Mouse (Mus musculus): ENCODE measurements at regions not wholly inside any gene's neighbourhood (a gene's known extent, or its start where the extent isn't known, plus 50 kb on each side); places are given as distances from the start of the nearest gene placed in this dataset.

- DNase-seq (ENCODE audit: low spot score): no peak
Observed at GRCm38 (mm10) chr4:131591456-131591855, 246.6 kb downstream of the Ptpru start.

GRCm38 (mm10) chr4:131597996-131598395 is 240.1 kb downstream of the Ptpru start:
- DNase-seq (ENCODE audit: low spot score): no peak

DNA sequence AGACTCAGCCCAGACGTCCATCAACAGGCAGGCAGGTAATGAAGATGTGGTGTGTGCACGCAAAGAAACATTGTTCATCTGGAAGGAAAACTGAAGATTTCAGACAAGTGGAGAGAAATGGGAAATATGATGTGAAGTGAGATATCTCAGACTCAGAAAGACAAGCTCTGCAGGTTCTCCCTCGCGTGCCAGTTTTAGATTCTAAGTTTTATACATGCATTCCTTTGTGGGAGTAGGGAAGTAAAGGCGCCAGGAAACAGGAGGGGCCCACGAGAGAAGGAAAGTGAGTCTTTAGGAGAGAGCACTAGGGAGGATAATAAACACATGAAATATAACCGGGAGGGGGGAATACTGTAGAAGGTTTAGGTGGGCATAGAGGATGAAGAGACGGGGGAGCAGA is 223.7 kb downstream of the Ptpru start:
- no peak for DNase-seq (ENCODE audit: low spot score)

DNA sequence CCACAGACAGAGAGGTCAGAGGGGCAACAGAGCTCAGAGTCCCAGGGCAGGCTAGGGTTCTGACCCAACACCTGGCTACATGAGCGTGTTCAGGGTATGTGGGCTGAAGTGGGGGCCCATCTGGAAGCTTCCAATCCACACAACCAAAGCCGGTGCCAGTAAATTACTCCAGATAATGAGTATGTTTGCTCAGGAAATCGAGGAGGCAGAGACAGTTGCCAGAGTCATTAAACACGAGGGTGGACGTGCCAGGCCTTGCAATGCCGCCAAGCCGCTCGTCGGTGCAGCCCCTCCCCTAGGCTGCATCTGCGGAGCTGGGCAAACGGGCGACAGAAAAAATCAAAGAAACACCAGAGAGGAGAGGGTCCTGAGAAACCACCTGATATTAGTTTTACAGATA is 222.5 kb downstream of the Ptpru start:
- no peak for DNase-seq (ENCODE audit: low spot score)

DNA sequence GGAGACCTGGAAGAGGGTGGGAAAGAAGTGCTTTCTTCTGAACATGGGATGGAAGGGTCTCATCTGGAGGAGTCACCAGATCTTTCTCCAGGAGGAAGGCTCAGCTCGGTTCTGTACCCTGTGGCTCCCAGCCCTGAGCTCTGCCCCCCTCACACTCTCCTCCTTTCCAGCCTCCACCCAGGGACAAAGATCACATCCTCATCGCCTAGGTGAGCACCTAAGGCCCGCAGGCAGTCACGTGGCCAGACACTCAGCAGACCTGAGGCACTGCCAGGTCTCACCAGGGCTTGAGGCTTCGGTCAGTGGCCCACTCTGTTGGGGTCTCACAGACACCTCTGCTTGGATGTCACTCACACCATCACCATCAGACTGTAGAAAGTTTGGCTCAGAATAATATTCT is 200.0 kb downstream of the Ptpru start:
- no peak for DNase-seq (ENCODE audit: low spot score)

DNA sequence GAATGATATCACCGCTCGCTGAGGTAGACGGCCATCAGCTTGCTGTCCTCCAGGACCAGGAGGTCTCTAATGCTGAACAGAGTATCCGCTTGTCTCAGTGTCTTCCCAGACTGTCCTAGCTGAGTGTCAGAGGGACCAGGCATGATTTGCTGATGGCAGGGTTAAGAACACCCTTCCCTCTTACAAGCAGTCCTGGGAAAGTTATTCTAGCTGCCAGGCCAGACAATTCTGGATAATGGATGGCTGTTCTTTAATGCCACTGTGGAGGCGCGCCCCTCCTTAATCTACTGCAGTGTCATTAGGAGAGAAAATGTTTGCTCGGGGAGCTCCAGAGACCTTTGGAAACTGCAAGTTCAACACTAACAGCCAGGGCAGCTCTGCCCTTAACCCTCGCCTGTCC is 182.1 kb downstream of the Ptpru start:
- DNase-seq (ENCODE audit: low spot score): no peak

DNA sequence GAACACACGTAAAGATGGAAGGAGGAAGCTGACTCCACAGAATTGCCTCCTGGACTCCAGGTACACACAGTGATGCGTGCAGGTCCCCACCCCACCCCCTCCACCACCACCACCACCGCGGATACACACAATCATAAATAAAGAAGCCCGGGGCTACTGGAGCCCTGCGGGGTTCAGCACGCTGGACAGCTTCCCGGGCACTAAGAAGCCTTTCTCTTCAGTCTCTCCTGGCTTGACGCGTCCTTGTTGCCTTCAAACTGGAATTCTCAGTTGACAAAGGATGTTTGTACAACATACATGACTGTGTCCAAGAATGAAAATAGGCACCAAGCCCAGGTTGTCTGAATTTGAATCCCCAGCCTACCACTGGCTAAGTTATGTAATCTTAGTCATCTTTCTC is 180.2 kb downstream of the Ptpru start:
- no peak for DNase-seq (ENCODE audit: low spot score)

DNA sequence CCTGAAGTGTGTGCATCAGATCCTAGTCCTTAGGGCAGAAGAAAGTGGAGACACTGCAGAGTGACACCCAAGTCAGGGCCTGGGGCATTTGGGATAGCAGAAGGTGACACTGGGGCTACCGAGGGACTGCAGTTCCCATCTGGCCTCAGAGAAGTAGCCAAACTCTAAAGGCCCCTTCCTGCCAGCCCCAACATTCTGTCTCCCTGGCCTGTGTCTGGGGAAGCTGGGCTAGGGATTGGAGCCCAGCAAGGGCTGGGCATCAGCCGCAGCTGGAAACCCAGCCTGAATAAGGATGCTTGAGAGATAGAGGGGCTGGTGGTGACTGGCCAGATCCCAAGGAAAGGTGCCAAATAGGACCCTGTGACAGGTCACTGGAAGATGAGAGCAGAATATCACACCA is 177.2 kb downstream of the Ptpru start:
- no peak for DNase-seq (ENCODE audit: low spot score)

DNA sequence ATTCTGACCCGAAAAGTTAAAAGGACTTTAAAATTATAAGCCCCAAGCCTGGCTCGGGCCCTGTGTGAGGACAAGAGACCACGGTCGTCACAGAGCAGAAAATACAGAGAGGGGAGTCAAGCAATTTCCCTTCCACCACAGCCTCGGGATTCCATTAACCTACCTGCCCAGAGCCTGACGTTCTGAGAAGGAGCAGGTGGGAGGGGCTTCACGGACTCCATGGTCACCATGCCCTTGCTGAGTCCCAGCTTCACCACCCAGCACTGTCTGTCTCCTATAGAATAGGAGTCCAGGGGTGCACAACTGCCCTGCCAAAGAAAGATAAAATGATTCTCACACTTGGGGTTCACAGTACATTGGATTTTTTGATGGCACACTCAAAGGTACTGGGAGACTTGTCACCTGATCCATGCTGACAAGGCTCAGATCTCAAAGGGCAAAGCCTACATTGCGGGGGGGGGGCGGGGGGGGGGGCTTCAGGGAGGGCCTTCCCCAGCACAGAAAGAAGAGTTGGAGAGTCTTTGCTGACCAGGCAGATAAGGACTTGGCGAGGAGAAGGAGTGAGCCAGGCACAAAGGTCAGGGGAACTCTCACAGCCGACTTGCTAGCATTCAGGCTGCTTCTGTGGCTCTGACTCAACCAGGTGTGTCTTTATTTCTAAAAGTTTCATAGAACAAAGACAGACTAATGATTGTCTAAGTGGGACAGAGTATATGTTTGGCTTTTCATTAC is 166.1 kb downstream of the Ptpru start:
- DNase-seq (ENCODE audit: low spot score): no peak

DNA sequence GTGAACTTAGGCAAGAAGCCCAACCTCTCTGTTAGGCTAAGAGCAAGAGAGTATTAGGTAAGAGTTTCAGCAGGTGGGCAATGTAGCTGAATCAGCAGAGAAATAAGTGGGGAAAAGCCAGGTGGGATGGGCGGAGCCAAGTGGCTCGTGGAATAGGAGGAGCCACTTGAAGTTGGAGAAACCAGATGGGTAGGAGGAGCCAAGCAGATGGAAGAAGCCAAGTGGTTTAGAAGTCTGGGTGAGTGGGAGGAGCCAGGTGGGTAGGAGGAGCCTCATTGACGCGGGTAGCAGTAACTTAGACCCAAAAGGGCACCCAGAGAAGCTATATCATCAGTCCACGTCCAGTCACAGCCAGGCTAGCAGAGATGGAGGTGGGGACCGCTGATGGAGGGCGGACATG is 160.1 kb downstream of the Ptpru start:
- DNase-seq (ENCODE audit: low spot score): no peak

DNA sequence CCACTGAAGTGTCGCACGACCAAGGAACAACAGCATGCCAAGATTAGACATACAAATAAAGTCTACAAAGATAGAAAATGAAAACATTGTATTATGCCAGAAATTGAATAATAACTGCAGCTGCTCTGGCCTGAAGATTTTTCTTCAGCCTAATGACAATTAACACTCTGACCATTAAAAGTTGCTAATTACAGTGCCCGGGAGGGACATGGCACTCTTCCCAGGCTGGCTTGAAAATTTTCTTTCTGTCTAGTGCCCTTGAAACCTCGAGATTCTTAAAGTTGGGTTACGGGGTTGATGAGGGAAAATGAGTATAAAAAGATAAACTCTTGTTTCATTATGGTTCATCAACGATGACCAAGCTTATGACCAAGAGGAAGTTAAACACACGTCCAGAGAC is 154.9 kb downstream of the Ptpru start:
- DNase-seq (ENCODE audit: low spot score): no peak

GRCm38 (mm10) chr4:131685544-131685943 is 152.5 kb downstream of the Ptpru start:
- DNase-seq (ENCODE audit: low spot score): no peak

- DNase-seq (ENCODE audit: low spot score): no peak
Observed at GRCm38 (mm10) chr4:131694232-131694631, 143.9 kb downstream of the Ptpru start.

DNA sequence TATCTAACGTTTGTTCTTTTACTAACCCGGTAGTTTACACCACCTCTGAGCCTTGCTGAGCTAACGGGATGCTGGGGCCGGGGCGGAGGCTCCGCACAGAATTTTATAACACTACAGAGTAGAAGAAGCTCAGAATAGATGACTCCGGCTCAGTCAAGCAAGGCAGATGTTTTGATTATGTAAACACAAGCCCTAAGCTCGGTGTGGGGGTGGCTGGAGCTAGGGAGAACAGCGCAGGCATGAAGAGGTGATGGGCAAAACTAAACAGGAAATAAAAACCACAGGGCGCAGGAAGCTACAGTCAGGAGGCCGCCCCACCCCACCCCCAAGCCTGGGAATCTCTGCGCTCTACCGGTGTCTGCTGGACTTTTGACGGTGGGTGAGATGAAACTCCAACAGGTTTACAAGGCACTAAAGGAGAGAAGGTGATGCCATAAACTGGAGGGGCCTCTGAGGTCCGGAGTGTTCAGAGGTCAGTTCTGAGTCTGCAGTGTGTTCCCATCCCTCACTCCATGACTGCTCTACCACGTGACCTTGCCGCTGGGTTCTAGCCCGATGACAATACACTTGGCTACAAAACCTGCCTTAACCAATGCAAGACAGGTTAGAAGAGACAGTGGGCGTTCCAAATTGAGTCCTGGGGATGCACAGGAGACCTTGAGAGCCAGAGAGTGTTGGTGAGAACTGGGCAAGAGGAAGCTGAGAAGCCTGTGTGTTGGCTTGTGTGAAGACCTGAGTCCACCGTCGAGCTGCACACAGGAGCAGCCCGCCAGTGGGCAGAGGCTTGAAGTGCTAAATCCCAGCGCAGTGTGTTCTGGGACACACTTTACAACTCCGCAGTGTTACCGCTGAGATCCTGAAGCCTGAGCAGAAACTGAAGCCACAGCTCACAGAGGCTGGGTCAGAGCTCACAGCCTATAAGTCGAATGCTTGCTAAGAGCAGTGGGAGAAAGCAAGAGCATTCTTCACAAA is 141.9 kb downstream of the Ptpru start:
- DNase-seq (ENCODE audit: low spot score): no peak

All from ovary, adult 18-20 months (tissue).